Mouse (Mus musculus): ENCODE measurements at regions not wholly inside any gene's neighbourhood (a gene's known extent, or its start where the extent isn't known, plus 50 kb on each side); places are given as distances from the start of the nearest gene placed in this dataset.

- no peak for TF ChIP-seq CTCF (IDR thresholded peaks at IDR 0.05; ENCODE audit: low read depth, low read length)
- TF ChIP-seq POLR2A (IDR thresholded peaks at IDR 0.05; ENCODE audit: insufficient read depth, low read length), result no peak
Observed at GRCm38 (mm10) chr11:20476494-20476893, 66.6 kb upstream of the Sertad2 start.
